Mouse (Mus musculus): ENCODE results near the gene Zfp644. TPM values are rescaled to one million over a fixed set of nuclear protein-coding genes. Genes with fewer than 3 reads are reported as not detected.
A peak's percentile ranks its signal among the peaks of the same experiment; 100 is the strongest.

Gene Zfp644
- polyA plus RNA-seq, 1 experiment from 2014 or later: 44.8 TPM

- H3K36me3 ChIP-seq (ENCODE audit: insufficient read depth, low read length): peaks cover 15% of the 10 kb centered on the region
- WGBS: 84% methylated on average over 3 of the region's 3 CpGs
- no peak overlapping the region for H3K4me2 ChIP-seq (replicated peaks; ENCODE audit: low read depth, low read length)
- no peaks in the 10 kb centered on the region for H3K27me3 ChIP-seq (ENCODE audit: insufficient read depth, low read length)
- ATAC-seq (ENCODE audit: low FRiP score, low TSS enrichment): no peak
- no peak overlapping the region for H3K27ac ChIP-seq (ENCODE audit: low read length)
- no peak overlapping the region for H3K9ac ChIP-seq (replicated peaks; ENCODE audit: low read length)
- H3K9me3 ChIP-seq (ENCODE audit: low read length): no peaks in the 10 kb centered on the region
- no peaks in the 10 kb centered on the region for H3K4me1 ChIP-seq (ENCODE audit: insufficient read depth, low read length)
- no peak overlapping the region for H3K4me3 ChIP-seq (ENCODE audit: low read length)
Observed at GRCm38 (mm10) chr5:106641876-106642275, 55.2 kb downstream of the Zfp644 start.

DNA sequence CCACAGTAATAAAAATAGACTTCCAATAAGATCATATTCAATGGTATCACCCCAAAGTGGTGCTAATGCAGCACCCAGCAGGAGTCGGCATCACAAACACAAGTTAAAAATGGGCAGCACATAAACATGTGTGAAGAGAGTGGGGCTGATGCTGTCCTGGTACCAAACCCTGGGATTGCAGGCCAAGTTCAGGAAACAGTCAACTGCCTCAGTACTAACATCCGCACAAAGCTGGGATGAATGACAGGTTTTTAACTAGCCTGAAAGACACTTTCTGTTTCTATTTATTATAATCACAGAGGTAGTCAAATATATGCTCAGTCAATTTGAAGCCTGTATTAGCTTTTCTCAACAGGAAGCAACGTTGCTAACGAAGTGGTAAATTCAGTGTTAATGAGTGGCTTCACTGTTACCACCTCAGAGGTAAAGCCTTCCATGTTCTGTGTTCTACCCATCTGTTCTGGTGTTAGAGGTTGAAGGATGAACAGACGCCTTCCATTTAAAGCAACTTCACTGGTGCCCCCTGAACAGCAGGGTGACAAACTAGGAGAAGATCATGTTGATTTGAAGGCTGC is 56.8 kb downstream of the Zfp644 start:
- Histone ChIP-seq H3K27ac (ENCODE audit: low read length) (no peak overlapping the region), H3K9ac (replicated peaks; ENCODE audit: low read length) (no peak overlapping the region), H3K4me3 (ENCODE audit: low read length) (no peak overlapping the region), H3K9me3 (ENCODE audit: low read length) (no peaks in the 10 kb centered on the region), H3K4me2 (replicated peaks; ENCODE audit: low read depth, low read length) (no peak overlapping the region), H3K4me1 (ENCODE audit: insufficient read depth, low read length) (no peaks in the 10 kb centered on the region), H3K27me3 (ENCODE audit: insufficient read depth, low read length) (no peaks in the 10 kb centered on the region), H3K36me3 (ENCODE audit: insufficient read depth, low read length) (peaks cover 27% of the 10 kb centered on the region)
- ATAC-seq (ENCODE audit: low FRiP score, low TSS enrichment): no peak
- 82% methylated on average over 5 of the region's 5 CpGs for WGBS

GRCm38 (mm10) chr5:106639627-106640026 is 57.5 kb downstream of the Zfp644 start:
- H3K36me3 ChIP-seq (ENCODE audit: insufficient read depth, low read length): peaks cover 31% of the 10 kb centered on the region
- 97% methylated on average over 2 of the region's 2 CpGs for WGBS
- no peaks in the 10 kb centered on the region for H3K4me1 ChIP-seq (ENCODE audit: insufficient read depth, low read length)
- H3K4me2 ChIP-seq (replicated peaks; ENCODE audit: low read depth, low read length): no peak overlapping the region
- ATAC-seq (ENCODE audit: low FRiP score, low TSS enrichment): no peak
- H3K27ac ChIP-seq (ENCODE audit: low read length): no peak overlapping the region
- no peak overlapping the region for H3K4me3 ChIP-seq (ENCODE audit: low read length)
- H3K9ac ChIP-seq (replicated peaks; ENCODE audit: low read length): no peak overlapping the region
- no peaks in the 10 kb centered on the region for H3K27me3 ChIP-seq (ENCODE audit: insufficient read depth, low read length)
- H3K9me3 ChIP-seq (ENCODE audit: low read length): no peaks in the 10 kb centered on the region

- Histone ChIP-seq H3K4me3 (ENCODE audit: low read length) (no peak overlapping the region), H3K27me3 (ENCODE audit: insufficient read depth, low read length) (no peaks in the 10 kb centered on the region), H3K4me2 (replicated peaks; ENCODE audit: low read depth, low read length) (no peak overlapping the region), H3K27ac (ENCODE audit: low read length) (no peak overlapping the region), H3K4me1 (ENCODE audit: insufficient read depth, low read length) (no peaks in the 10 kb centered on the region), H3K9ac (replicated peaks; ENCODE audit: low read length) (no peak overlapping the region), H3K9me3 (ENCODE audit: low read length) (no peaks in the 10 kb centered on the region), H3K36me3 (ENCODE audit: insufficient read depth, low read length) (peaks cover 37% of the 10 kb centered on the region)
- 91% methylated on average over 13 of the region's 13 CpGs for WGBS
- no peak for ATAC-seq (ENCODE audit: low FRiP score, low TSS enrichment)
Observed at GRCm38 (mm10) chr5:106636423-106636946, 60.6 kb downstream of the Zfp644 start.

DNA sequence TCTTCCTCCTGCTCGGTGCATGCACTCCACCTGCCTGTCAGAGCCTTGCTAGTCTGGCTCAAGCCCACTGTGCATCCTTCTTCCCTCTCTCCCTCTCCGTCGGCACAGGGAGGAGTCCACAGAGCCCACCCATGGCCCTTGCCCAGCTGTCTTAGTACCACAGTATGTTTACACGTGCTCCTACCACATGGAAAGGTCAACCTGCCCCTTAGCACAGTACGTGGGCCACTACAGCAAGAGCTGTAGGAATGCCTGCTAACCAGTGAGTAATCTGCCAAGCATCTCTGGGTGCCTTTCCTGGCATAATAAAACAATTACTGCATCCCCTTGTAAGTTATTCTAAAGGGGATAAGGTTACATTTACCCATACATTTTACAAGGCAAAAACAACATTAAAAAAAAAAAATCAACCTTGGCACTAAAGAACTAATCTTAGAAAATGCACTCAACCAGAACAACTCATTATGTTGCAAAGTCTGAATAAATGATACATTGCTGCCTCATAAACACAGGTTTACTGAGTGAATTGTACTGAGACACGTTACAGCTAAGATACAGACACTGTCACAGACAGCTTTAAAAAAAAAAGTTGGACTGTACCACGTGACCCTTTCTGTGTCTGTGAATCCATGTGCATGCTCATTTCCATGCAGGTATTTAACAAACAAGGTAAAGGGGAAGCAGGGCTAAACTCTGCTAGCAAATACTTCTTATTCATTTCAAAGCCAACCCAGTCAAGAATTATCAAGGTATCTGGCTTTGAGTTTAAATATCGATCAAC is 68.5 kb downstream of the Zfp644 start:
- H3K9me3 ChIP-seq (ENCODE audit: low read length): no peaks in the 10 kb centered on the region
- H3K4me3 ChIP-seq (ENCODE audit: low read length): no peak overlapping the region
- H3K4me2 ChIP-seq (replicated peaks; ENCODE audit: low read depth, low read length): no peak overlapping the region
- peaks cover 5% of the 10 kb centered on the region; the same call in 1 of the 2 replicates for H3K36me3 ChIP-seq (ENCODE audit: insufficient read depth, low read length)
- H3K27ac ChIP-seq (ENCODE audit: low read length): no peak overlapping the region
- no peaks in the 10 kb centered on the region for H3K27me3 ChIP-seq (ENCODE audit: insufficient read depth, low read length)
- ATAC-seq (ENCODE audit: low FRiP score, low TSS enrichment): peak; percentile 59; the same call in 1 of the 2 replicates
- H3K4me1 ChIP-seq (ENCODE audit: insufficient read depth, low read length): peaks cover 12% of the 10 kb centered on the region
- no peak overlapping the region for H3K9ac ChIP-seq (replicated peaks; ENCODE audit: low read length)
- 42% methylated on average over 8 of the region's 8 CpGs for WGBS

DNA sequence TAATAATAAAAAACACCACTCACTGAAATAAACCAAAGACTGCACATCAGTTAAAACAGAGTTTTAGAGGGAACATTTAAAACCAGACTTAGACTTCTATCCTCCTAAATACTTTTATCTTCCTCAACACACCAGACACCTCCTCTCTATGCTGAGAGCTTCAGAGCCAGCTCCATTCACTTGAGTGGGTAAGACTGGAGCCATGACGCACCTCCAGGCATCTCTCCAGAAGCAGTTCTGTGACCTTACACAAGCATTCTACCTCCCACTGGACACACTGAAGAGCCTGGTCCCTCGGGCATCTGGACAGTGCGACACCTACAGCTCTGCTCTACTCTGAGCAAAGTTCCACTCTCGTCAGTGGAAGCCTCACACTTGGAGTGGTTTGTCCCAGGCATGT is 73.8 kb downstream of the Zfp644 start:
- H3K27ac ChIP-seq (ENCODE audit: low read length): no peak overlapping the region
- H3K9me3 ChIP-seq (ENCODE audit: low read length): no peaks in the 10 kb centered on the region
- H3K4me3 ChIP-seq (ENCODE audit: low read length): no peak overlapping the region
- peaks cover 19% of the 10 kb centered on the region for H3K36me3 ChIP-seq (ENCODE audit: insufficient read depth, low read length)
- peaks cover 4% of the 10 kb centered on the region; the same call in 1 of the 2 replicates for H3K4me1 ChIP-seq (ENCODE audit: insufficient read depth, low read length)
- no peak overlapping the region for H3K4me2 ChIP-seq (replicated peaks; ENCODE audit: low read depth, low read length)
- H3K27me3 ChIP-seq (ENCODE audit: insufficient read depth, low read length): no peaks in the 10 kb centered on the region
- no peak for ATAC-seq (ENCODE audit: low FRiP score, low TSS enrichment)
- H3K9ac ChIP-seq (replicated peaks; ENCODE audit: low read length): no peak overlapping the region
- 92% methylated on average over 4 of the region's 4 CpGs for WGBS

GRCm38 (mm10) chr5:106622193-106622592 is 74.9 kb downstream of the Zfp644 start:
- no peaks in the 10 kb centered on the region for H3K9me3 ChIP-seq (ENCODE audit: low read length)
- WGBS: 87% methylated on average over 5 of the region's 5 CpGs
- H3K9ac ChIP-seq (replicated peaks; ENCODE audit: low read length): no peak overlapping the region
- no peak overlapping the region for H3K27ac ChIP-seq (ENCODE audit: low read length)
- H3K27me3 ChIP-seq (ENCODE audit: insufficient read depth, low read length): no peaks in the 10 kb centered on the region
- H3K4me2 ChIP-seq (replicated peaks; ENCODE audit: low read depth, low read length): no peak overlapping the region
- no peak overlapping the region for H3K4me3 ChIP-seq (ENCODE audit: low read length)
- no peak for ATAC-seq (ENCODE audit: low FRiP score, low TSS enrichment)
- H3K4me1 ChIP-seq (ENCODE audit: insufficient read depth, low read length): no peaks in the 10 kb centered on the region
- peaks cover 20% of the 10 kb centered on the region for H3K36me3 ChIP-seq (ENCODE audit: insufficient read depth, low read length)

DNA sequence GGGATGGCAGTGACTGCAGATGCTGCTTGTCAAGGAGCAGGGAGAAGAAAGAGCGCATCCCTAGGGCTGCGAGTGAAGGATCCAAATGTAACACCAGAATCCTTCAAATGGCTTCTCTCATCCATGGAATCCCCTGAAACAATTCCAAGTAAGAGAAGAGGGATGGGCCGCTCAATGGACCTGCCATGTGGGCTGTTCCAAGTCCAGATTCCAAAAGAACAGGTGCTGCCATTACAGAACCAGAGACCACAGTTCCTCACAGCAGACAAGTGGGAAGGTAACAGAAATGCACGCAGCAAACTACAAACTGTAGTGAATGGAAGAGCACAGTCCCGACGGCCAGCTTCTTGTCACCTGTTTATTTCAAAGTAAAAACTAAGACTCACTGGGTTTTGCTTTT is 76.6 kb downstream of the Zfp644 start:
- Histone ChIP-seq H3K27me3 (ENCODE audit: insufficient read depth, low read length) (no peaks in the 10 kb centered on the region), H3K27ac (ENCODE audit: low read length) (no peak overlapping the region), H3K4me3 (ENCODE audit: low read length) (no peak overlapping the region), H3K4me2 (replicated peaks; ENCODE audit: low read depth, low read length) (no peak overlapping the region), H3K9ac (replicated peaks; ENCODE audit: low read length) (no peak overlapping the region), H3K9me3 (ENCODE audit: low read length) (no peaks in the 10 kb centered on the region), H3K4me1 (ENCODE audit: insufficient read depth, low read length) (no peaks in the 10 kb centered on the region), H3K36me3 (ENCODE audit: insufficient read depth, low read length) (peaks cover 14% of the 10 kb centered on the region; the same call in 1 of the 2 replicates)
- WGBS: 92% methylated on average over 6 of the region's 6 CpGs
- ATAC-seq (ENCODE audit: low FRiP score, low TSS enrichment): no peak

DNA sequence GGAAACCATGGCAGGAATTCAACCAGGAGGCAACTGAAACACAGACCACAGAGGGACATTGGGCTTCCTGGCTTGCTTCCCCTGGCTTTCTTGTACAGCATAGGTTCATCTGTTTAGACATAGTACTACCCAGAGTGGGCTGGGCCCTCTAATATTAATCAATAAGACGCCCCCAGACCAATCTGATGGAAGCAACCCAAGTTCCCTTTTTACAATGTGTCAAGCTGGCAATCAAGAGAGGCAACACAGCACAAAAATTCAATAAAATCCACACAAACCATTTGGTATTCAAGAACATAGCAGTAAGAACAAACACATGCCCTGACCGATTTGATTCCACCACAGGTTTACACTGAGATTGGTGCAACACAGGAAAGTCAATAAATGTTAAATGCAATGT is 82.1 kb downstream of the Zfp644 start:
- ATAC-seq (ENCODE audit: low FRiP score, low TSS enrichment): no peak
- Histone ChIP-seq H3K36me3 (ENCODE audit: insufficient read depth, low read length) (peaks cover 14% of the 10 kb centered on the region), H3K4me2 (replicated peaks; ENCODE audit: low read depth, low read length) (no peak overlapping the region), H3K4me1 (ENCODE audit: insufficient read depth, low read length) (no peaks in the 10 kb centered on the region), H3K9me3 (ENCODE audit: low read length) (no peaks in the 10 kb centered on the region), H3K27me3 (ENCODE audit: insufficient read depth, low read length) (no peaks in the 10 kb centered on the region), H3K4me3 (ENCODE audit: low read length) (no peak overlapping the region), H3K27ac (ENCODE audit: low read length) (no peak overlapping the region), H3K9ac (replicated peaks; ENCODE audit: low read length) (no peak overlapping the region)
- WGBS: 92% methylated on average over 2 of the region's 2 CpGs

- ATAC-seq (ENCODE audit: low FRiP score, low TSS enrichment): no peak
- H3K4me3 ChIP-seq (ENCODE audit: low read length): no peak overlapping the region
- no peak overlapping the region for H3K9ac ChIP-seq (replicated peaks; ENCODE audit: low read length)
- H3K27me3 ChIP-seq (ENCODE audit: insufficient read depth, low read length): no peaks in the 10 kb centered on the region
- no peak overlapping the region for H3K27ac ChIP-seq (ENCODE audit: low read length)
- WGBS: 76% methylated on average over 7 of the region's 7 CpGs
- peaks cover 14% of the 10 kb centered on the region for H3K36me3 ChIP-seq (ENCODE audit: insufficient read depth, low read length)
- no peaks in the 10 kb centered on the region for H3K4me1 ChIP-seq (ENCODE audit: insufficient read depth, low read length)
- no peaks in the 10 kb centered on the region for H3K9me3 ChIP-seq (ENCODE audit: low read length)
- H3K4me2 ChIP-seq (replicated peaks; ENCODE audit: low read depth, low read length): no peak overlapping the region
Observed at GRCm38 (mm10) chr5:106614570-106614969, 82.5 kb downstream of the Zfp644 start.

All from kidney, embryonic 16.5 days (tissue).